Mouse (Mus musculus): ENCODE measurements at regions not wholly inside any gene's neighbourhood (a gene's known extent, or its start where the extent isn't known, plus 50 kb on each side); places are given as distances from the start of the nearest gene placed in this dataset.

GRCm38 (mm10) chr13:79341494-79341893, 1141.9 kb upstream of the Nr2f1 start:
- Histone ChIP-seq H3K27ac (ENCODE audit: low read length) (no peak overlapping the region), H3K9ac (replicated peaks; ENCODE audit: low read depth, low read length) (no peak overlapping the region), H3K36me3 (ENCODE audit: control insufficient read depth, insufficient read depth) (no peaks in the 10 kb centered on the region), H3K4me3 (replicated peaks; ENCODE audit: low read length) (no peak overlapping the region), H3K9me3 (ENCODE audit: control insufficient read depth, low read length) (no peaks in the 10 kb centered on the region), H3K4me2 (ENCODE audit: low read length) (no peak overlapping the region), H3K4me1 (replicated peaks; ENCODE audit: control insufficient read depth, insufficient read depth, low read length) (peaks cover 5% of the 10 kb centered on the region; the same call in 1 of the 2 replicates), H3K27me3 (replicated peaks; ENCODE audit: control insufficient read depth, insufficient read depth, low read length) (no peaks in the 10 kb centered on the region)
- ATAC-seq: no peak
- 42% methylated on average over 8 of the region's 8 CpGs for WGBS

DNA sequence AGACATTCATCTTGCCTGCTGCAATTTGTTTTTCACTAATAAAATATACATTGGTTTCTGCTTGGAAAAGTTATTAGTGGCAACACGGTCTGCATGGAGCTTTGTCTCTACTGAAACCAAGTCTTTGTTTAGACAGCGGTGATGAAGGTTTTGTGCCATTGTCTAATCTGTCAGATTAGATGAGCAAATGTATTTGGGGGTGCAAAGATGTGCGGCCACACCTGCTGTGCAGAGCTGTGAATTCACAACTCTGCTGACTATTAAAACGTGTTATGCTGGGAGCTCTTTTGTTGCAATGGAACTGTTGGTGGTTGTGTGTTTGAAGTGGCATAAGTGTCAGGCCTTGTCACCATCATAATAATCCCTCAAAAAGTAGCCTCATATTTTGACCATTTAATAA, 1140.9 kb upstream of the Nr2f1 start:
- WGBS: 9% methylated on average over 4 of the region's 4 CpGs
- no peaks in the 10 kb centered on the region for H3K27me3 ChIP-seq (replicated peaks; ENCODE audit: control insufficient read depth, insufficient read depth, low read length)
- H3K27ac ChIP-seq (ENCODE audit: low read length): no peak overlapping the region
- H3K9me3 ChIP-seq (ENCODE audit: control insufficient read depth, low read length): no peaks in the 10 kb centered on the region
- H3K9ac ChIP-seq (replicated peaks; ENCODE audit: low read depth, low read length): no peak overlapping the region
- no peaks in the 10 kb centered on the region for H3K36me3 ChIP-seq (ENCODE audit: control insufficient read depth, insufficient read depth)
- 0 out of 2 replicates have a peak, but pooled peaks cover 3% of the 10 kb centered on the region for H3K4me1 ChIP-seq (replicated peaks; ENCODE audit: control insufficient read depth, insufficient read depth, low read length)
- H3K4me2 ChIP-seq (ENCODE audit: low read length): no peak overlapping the region
- H3K4me3 ChIP-seq (replicated peaks; ENCODE audit: low read length): no peak overlapping the region
- ATAC-seq: no peak

GRCm38 (mm10) chr13:79339793-79340192, 1140.2 kb upstream of the Nr2f1 start:
- Histone ChIP-seq H3K4me3 (replicated peaks; ENCODE audit: low read length) (no peak overlapping the region), H3K9ac (replicated peaks; ENCODE audit: low read depth, low read length) (no peak overlapping the region), H3K4me1 (replicated peaks; ENCODE audit: control insufficient read depth, insufficient read depth, low read length) (0 out of 2 replicates have a peak, but pooled peaks cover 3% of the 10 kb centered on the region), H3K9me3 (ENCODE audit: control insufficient read depth, low read length) (no peaks in the 10 kb centered on the region), H3K4me2 (ENCODE audit: low read length) (no peak overlapping the region), H3K27me3 (replicated peaks; ENCODE audit: control insufficient read depth, insufficient read depth, low read length) (no peaks in the 10 kb centered on the region), H3K27ac (ENCODE audit: low read length) (no peak overlapping the region), H3K36me3 (ENCODE audit: control insufficient read depth, insufficient read depth) (no peaks in the 10 kb centered on the region)
- ATAC-seq: no peak
- WGBS: 34% methylated on average over 4 of the region's 4 CpGs

- no peak overlapping the region for H3K9ac ChIP-seq (replicated peaks; ENCODE audit: low read depth, low read length)
- no peak overlapping the region for H3K4me3 ChIP-seq (replicated peaks; ENCODE audit: low read length)
- no peak overlapping the region for H3K27ac ChIP-seq (ENCODE audit: low read length)
- H3K4me1 ChIP-seq (replicated peaks; ENCODE audit: control insufficient read depth, insufficient read depth, low read length): no peaks in the 10 kb centered on the region
- no peaks in the 10 kb centered on the region for H3K36me3 ChIP-seq (ENCODE audit: control insufficient read depth, insufficient read depth)
- no peaks in the 10 kb centered on the region for H3K27me3 ChIP-seq (replicated peaks; ENCODE audit: control insufficient read depth, insufficient read depth, low read length)
- ATAC-seq: no peak
- H3K4me2 ChIP-seq (ENCODE audit: low read length): no peak overlapping the region
- 88% methylated on average over 2 of the region's 2 CpGs for WGBS
- H3K9me3 ChIP-seq (ENCODE audit: control insufficient read depth, low read length): no peaks in the 10 kb centered on the region
Observed at GRCm38 (mm10) chr13:79320146-79320545, 1120.6 kb upstream of the Nr2f1 start.

DNA sequence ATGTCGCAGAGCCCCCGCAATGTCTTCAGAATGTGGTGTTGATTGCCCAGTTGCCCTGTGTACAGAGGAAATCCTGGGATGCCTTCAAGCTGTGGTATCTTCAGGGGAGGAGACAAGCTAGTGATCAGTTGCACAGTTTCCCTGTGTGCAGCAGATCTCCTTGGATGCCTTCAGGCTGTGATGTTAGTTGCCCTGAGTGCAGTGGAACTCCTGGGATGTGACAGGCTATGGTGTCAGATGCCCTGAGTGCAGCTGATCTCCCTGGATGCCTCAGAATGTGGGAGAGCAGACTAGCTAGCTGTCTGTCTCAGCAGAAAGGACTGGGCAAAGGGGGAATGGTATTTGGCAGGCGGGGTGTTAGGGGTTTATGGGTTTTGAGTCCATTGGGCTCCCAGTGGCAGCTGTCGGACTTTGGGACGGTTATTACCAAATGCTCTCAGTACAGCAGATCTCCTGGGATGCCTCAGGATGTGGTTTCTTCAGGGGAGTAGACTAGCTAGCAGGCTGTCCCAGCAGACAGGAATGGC, 1110.1 kb upstream of the Nr2f1 start:
- Histone ChIP-seq H3K36me3 (ENCODE audit: control insufficient read depth, insufficient read depth) (no peaks in the 10 kb centered on the region), H3K27me3 (replicated peaks; ENCODE audit: control insufficient read depth, insufficient read depth, low read length) (no peaks in the 10 kb centered on the region), H3K4me1 (replicated peaks; ENCODE audit: control insufficient read depth, insufficient read depth, low read length) (no peaks in the 10 kb centered on the region), H3K27ac (ENCODE audit: low read length) (no peak overlapping the region), H3K9ac (replicated peaks; ENCODE audit: low read depth, low read length) (no peak overlapping the region), H3K4me2 (ENCODE audit: low read length) (no peak overlapping the region), H3K9me3 (ENCODE audit: control insufficient read depth, low read length) (no peaks in the 10 kb centered on the region), H3K4me3 (replicated peaks; ENCODE audit: low read length) (no peak overlapping the region)
- 90% methylated on average over 5 of the region's 5 CpGs for WGBS
- no peak for ATAC-seq

GRCm38 (mm10) chr13:79297225-79297710, 1097.7 kb upstream of the Nr2f1 start:
- Histone ChIP-seq H3K9me3 (ENCODE audit: control insufficient read depth, low read length) (no peaks in the 10 kb centered on the region), H3K36me3 (ENCODE audit: control insufficient read depth, insufficient read depth) (no peaks in the 10 kb centered on the region), H3K27me3 (replicated peaks; ENCODE audit: control insufficient read depth, insufficient read depth, low read length) (no peaks in the 10 kb centered on the region), H3K4me2 (ENCODE audit: low read length) (no peak overlapping the region), H3K9ac (replicated peaks; ENCODE audit: low read depth, low read length) (no peak overlapping the region), H3K4me1 (replicated peaks; ENCODE audit: control insufficient read depth, insufficient read depth, low read length) (peaks cover 6% of the 10 kb centered on the region), H3K4me3 (replicated peaks; ENCODE audit: low read length) (no peak overlapping the region), H3K27ac (ENCODE audit: low read length) (no peak overlapping the region)
- WGBS: 6% methylated on average over 6 of the region's 6 CpGs
- peak; percentile 33; the same call in 1 of the 2 replicates for ATAC-seq

DNA sequence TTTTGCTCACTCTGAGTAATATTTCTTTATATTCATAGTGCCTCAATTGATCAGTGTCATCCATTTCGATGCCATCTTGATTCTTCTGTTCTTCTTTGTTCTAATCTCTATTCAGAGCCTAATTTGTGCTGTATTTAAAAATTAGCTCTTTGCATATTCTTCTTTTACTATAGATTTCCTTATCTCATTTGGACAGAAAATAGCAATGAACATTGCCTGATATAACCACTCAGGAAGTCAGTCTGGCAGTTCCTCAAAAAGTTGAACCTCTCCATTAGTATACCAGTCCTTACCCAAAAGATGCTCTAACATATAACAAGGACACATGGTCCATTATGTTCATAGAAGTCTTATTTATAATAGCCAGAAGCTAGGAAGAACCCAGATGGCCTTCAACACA, 1088.5 kb upstream of the Nr2f1 start:
- H3K9me3 ChIP-seq (ENCODE audit: control insufficient read depth, low read length): no peaks in the 10 kb centered on the region
- 94% methylated on average over 1 of the region's 1 CpGs for WGBS
- H3K4me1 ChIP-seq (replicated peaks; ENCODE audit: control insufficient read depth, insufficient read depth, low read length): no peaks in the 10 kb centered on the region
- H3K9ac ChIP-seq (replicated peaks; ENCODE audit: low read depth, low read length): no peak overlapping the region
- no peak overlapping the region for H3K4me3 ChIP-seq (replicated peaks; ENCODE audit: low read length)
- no peaks in the 10 kb centered on the region for H3K27me3 ChIP-seq (replicated peaks; ENCODE audit: control insufficient read depth, insufficient read depth, low read length)
- no peaks in the 10 kb centered on the region for H3K36me3 ChIP-seq (ENCODE audit: control insufficient read depth, insufficient read depth)
- H3K27ac ChIP-seq (ENCODE audit: low read length): no peak overlapping the region
- ATAC-seq: no peak
- H3K4me2 ChIP-seq (ENCODE audit: low read length): no peak overlapping the region

DNA sequence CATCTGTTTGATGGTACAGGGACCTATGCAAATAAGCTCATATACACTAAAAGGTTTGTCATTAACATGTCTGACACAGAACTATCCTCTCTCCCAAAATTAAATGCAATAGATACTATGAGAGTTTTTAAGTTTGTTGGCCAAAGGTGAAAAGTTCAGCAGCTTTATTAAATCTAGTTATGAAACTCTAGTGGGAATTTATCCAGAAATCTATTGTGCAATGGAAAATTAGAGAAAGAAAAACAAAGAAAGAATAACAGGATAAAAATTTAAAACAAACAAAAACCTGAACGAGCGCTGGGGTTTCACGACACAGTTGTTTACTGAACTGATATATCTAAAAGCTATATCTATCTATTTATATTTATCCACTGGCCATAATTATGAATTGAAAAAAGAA, 1086.6 kb upstream of the Nr2f1 start:
- no peaks in the 10 kb centered on the region for H3K9me3 ChIP-seq (ENCODE audit: control insufficient read depth, low read length)
- no peak for ATAC-seq
- no peak overlapping the region for H3K4me2 ChIP-seq (ENCODE audit: low read length)
- H3K27ac ChIP-seq (ENCODE audit: low read length): no peak overlapping the region
- H3K9ac ChIP-seq (replicated peaks; ENCODE audit: low read depth, low read length): no peak overlapping the region
- WGBS: 90% methylated on average over 3 of the region's 3 CpGs
- no peaks in the 10 kb centered on the region for H3K27me3 ChIP-seq (replicated peaks; ENCODE audit: control insufficient read depth, insufficient read depth, low read length)
- no peaks in the 10 kb centered on the region for H3K36me3 ChIP-seq (ENCODE audit: control insufficient read depth, insufficient read depth)
- no peak overlapping the region for H3K4me3 ChIP-seq (replicated peaks; ENCODE audit: low read length)
- H3K4me1 ChIP-seq (replicated peaks; ENCODE audit: control insufficient read depth, insufficient read depth, low read length): no peaks in the 10 kb centered on the region

DNA sequence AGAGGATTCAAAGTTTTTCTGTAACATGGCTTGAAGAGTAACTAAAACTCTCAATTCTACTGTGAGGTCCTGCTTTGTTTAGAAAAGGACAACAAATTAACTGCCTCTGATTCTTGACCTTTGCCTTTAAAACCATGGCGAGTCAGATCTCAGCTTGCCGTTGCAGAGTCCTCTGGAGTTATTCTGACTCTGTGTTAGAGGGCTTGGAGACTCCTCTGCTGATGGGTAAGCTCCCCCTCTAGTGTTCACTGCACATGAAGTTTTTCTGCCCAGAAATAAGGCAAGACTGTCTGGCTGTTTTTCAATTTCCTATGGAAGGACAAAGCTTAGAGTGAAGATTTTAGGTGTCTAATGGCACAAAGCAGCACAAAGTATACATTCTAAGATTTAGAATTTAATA, 1085.9 kb upstream of the Nr2f1 start:
- H3K4me2 ChIP-seq (ENCODE audit: low read length): no peak overlapping the region
- peak; percentile 79; the same call in 1 of the 2 replicates for ATAC-seq
- no peaks in the 10 kb centered on the region for H3K27me3 ChIP-seq (replicated peaks; ENCODE audit: control insufficient read depth, insufficient read depth, low read length)
- H3K36me3 ChIP-seq (ENCODE audit: control insufficient read depth, insufficient read depth): no peaks in the 10 kb centered on the region
- H3K4me3 ChIP-seq (replicated peaks; ENCODE audit: low read length): no peak overlapping the region
- H3K9ac ChIP-seq (replicated peaks; ENCODE audit: low read depth, low read length): no peak overlapping the region
- no peak overlapping the region for H3K27ac ChIP-seq (ENCODE audit: low read length)
- 2% methylated on average over 2 of the region's 2 CpGs for WGBS
- H3K9me3 ChIP-seq (ENCODE audit: control insufficient read depth, low read length): no peaks in the 10 kb centered on the region
- H3K4me1 ChIP-seq (replicated peaks; ENCODE audit: control insufficient read depth, insufficient read depth, low read length): no peaks in the 10 kb centered on the region

DNA sequence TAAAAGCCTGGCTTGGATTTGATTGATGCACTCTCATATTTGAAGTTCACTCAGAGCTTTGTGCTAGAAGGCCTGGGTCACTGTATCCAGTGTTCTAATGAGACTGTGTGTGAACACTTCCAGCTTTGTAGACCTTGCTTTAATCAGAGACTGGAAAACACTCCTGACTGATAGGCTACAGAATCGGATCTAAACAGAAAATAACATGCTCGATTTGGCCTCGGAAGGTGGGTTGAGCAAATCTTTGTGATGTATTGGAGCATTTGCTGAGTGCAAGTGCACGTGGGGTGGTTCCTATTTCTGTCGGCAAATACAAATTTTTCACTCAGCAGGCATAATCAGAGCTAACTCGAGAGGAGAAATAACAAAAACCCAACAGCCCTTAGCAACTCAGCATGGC, 1078.2 kb upstream of the Nr2f1 start:
- peak; percentile 68 for ATAC-seq
- Histone ChIP-seq H3K9me3 (ENCODE audit: control insufficient read depth, low read length) (no peaks in the 10 kb centered on the region), H3K4me2 (ENCODE audit: low read length) (peak overlapping the region; percentile 36), H3K27ac (ENCODE audit: low read length) (no peak overlapping the region), H3K4me3 (replicated peaks; ENCODE audit: low read length) (no peak overlapping the region), H3K9ac (replicated peaks; ENCODE audit: low read depth, low read length) (0 out of 2 replicates have a peak overlapping the region, but pooled peaks have one; percentile 32), H3K36me3 (ENCODE audit: control insufficient read depth, insufficient read depth) (no peaks in the 10 kb centered on the region), H3K4me1 (replicated peaks; ENCODE audit: control insufficient read depth, insufficient read depth, low read length) (peaks cover 6% of the 10 kb centered on the region), H3K27me3 (replicated peaks; ENCODE audit: control insufficient read depth, insufficient read depth, low read length) (no peaks in the 10 kb centered on the region)
- 5% methylated on average over 6 of the region's 6 CpGs for WGBS

Data from forebrain, embryonic 16.5 days (tissue).